28 mouse cellular contexts compared by ENCODE assay signal in the genomic region with DNA sequence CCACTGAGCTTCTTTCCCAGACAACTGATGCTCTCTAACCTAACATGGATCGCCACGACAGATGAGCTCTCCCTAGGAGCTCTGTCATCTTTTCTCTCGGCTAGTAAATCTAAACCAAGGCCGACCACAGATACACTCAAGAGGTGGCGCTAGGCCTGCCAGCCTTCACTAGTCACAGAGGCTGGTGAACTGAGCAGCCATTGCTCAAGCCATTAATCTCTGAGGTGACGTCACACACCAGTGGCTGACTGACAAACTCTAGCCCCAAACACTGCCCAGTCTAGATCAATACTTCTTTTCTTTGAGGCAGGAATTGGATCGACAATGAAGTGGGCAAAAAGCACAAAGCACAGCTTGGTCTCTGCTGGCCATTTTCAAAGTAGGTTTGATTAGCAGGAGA.
DNase-seq lines count a peak whose midpoint lies in the region; ATAC-seq and TF ChIP-seq lines count a peak whose summit lies in the region.
"Had no signal": no experiment of that assay in that cellular context is flagged by ENCODE, and none has a peak within 500 bp of the region (broad histone marks: within the 10 kb centered on the region; RNA-seq: fewer than 3 reads in every experiment).

No protein-coding gene starts in this region.

- H3K4me3 ChIP-seq in heart, embryonic 10.5 days = no peak overlapping the region
- H3K4me3 ChIP-seq in midbrain, embryonic 10.5 days = no peak overlapping the region
- no peak overlapping the region for H3K4me3 ChIP-seq in midbrain, embryonic 11.5 days (ENCODE audit: low read depth, low read length)
- no peak overlapping the region for H3K4me3 ChIP-seq in midbrain, embryonic 15.5 days
- no peak overlapping the region for H3K4me3 ChIP-seq in midbrain, postnatal 0 days (ENCODE audit: low read depth, low read length)
- H3K4me3 ChIP-seq: embryonic facial prominence, embryonic 10.5 days; embryonic facial prominence, embryonic 13.5 days; erythroblast, embryonic 14.5 days; forebrain, embryonic 13.5 days; gastrocnemius, adult 2 months; heart, embryonic 12.5 days; heart, embryonic 15.5 days; hindbrain, embryonic 12.5 days; intestine, embryonic 15.5 days had no signal

- intact Hi-C loops in heart, postnatal 25 days (cut with DNase I) = no loop called here

- H3K27ac ChIP-seq in heart, embryonic 10.5 days = no peak overlapping the region
- H3K27ac ChIP-seq in midbrain, embryonic 10.5 days (replicated peaks) = peak overlapping the region; percentile 72
- H3K27ac ChIP-seq in midbrain, embryonic 11.5 days (ENCODE audit: low read depth, low read length) = no peak overlapping the region
- no peak overlapping the region for H3K27ac ChIP-seq in midbrain, embryonic 15.5 days
- H3K27ac ChIP-seq in midbrain, postnatal 0 days (ENCODE audit: low read depth, low read length) = no peak overlapping the region
- H3K27ac ChIP-seq: embryonic facial prominence, embryonic 13.5 days; forebrain, embryonic 13.5 days; gastrocnemius, adult 2 months; heart, embryonic 15.5 days; hindbrain, embryonic 12.5 days; intestine, embryonic 15.5 days had no signal

- 77% methylated on average over 7 of the region's 7 CpGs for WGBS in heart, embryonic 10.5 days
- 63% methylated on average over 7 of the region's 7 CpGs for WGBS in midbrain, embryonic 10.5 days
- 51% methylated on average over 7 of the region's 7 CpGs for WGBS in midbrain, embryonic 11.5 days
- whole genome bisulfite sequencing in midbrain, embryonic 15.5 days = 44% methylated on average over 7 of the region's 7 CpGs
- 46% methylated on average over 7 of the region's 7 CpGs for WGBS in midbrain, postnatal 0 days

- no peaks in the 10 kb centered on the region for H3K36me3 ChIP-seq in heart, embryonic 10.5 days
- H3K36me3 ChIP-seq in midbrain, embryonic 10.5 days = no peaks in the 10 kb centered on the region
- H3K36me3 ChIP-seq in midbrain, embryonic 11.5 days (ENCODE audit: control insufficient read depth, insufficient read depth, low read length) = no peaks in the 10 kb centered on the region
- H3K36me3 ChIP-seq in midbrain, embryonic 15.5 days (replicated peaks) = no peaks in the 10 kb centered on the region
- no peaks in the 10 kb centered on the region for H3K36me3 ChIP-seq in midbrain, postnatal 0 days (ENCODE audit: insufficient read depth, low read length)
- H3K36me3 ChIP-seq: embryonic facial prominence, embryonic 10.5 days; embryonic facial prominence, embryonic 13.5 days; heart, embryonic 12.5 days; heart, embryonic 15.5 days; hindbrain, embryonic 12.5 days; intestine, embryonic 15.5 days had no signal

- H3K27me3 ChIP-seq in heart, embryonic 10.5 days (ENCODE audit: insufficient read depth, poor library complexity, severe bottlenecking) = no peaks in the 10 kb centered on the region
- no peaks in the 10 kb centered on the region for H3K27me3 ChIP-seq in midbrain, embryonic 10.5 days (ENCODE audit: low read depth, poor library complexity, severe bottlenecking)
- H3K27me3 ChIP-seq in midbrain, embryonic 11.5 days (ENCODE audit: control insufficient read depth, insufficient read depth, low read length) = no peaks in the 10 kb centered on the region
- no peaks in the 10 kb centered on the region for H3K27me3 ChIP-seq in midbrain, embryonic 15.5 days (replicated peaks)
- no peaks in the 10 kb centered on the region for H3K27me3 ChIP-seq in midbrain, postnatal 0 days (ENCODE audit: insufficient read depth, low read length)
- H3K27me3 ChIP-seq: embryonic facial prominence, embryonic 13.5 days; forebrain, embryonic 13.5 days; heart, embryonic 15.5 days; hindbrain, embryonic 12.5 days; intestine, embryonic 15.5 days had no signal

- no peak overlapping the region for H3K4me2 ChIP-seq in midbrain, embryonic 11.5 days
- H3K4me2 ChIP-seq in midbrain, embryonic 15.5 days = no peak overlapping the region
- no peak overlapping the region for H3K4me2 ChIP-seq in midbrain, postnatal 0 days (ENCODE audit: low read depth, low read length, poor library complexity, severe bottlenecking)
- H3K4me2 ChIP-seq: embryonic facial prominence, embryonic 13.5 days; forebrain, embryonic 13.5 days; heart, embryonic 12.5 days; heart, embryonic 15.5 days; hindbrain, embryonic 12.5 days; intestine, embryonic 15.5 days had no signal

- TF ChIP-seq CTCF in midbrain, postnatal 0 days (IDR thresholded peaks at IDR 0.05) = no peak

- no peak overlapping the region for H3K9ac ChIP-seq in midbrain, embryonic 11.5 days (ENCODE audit: low read length)
- H3K9ac ChIP-seq in midbrain, embryonic 15.5 days = no peak overlapping the region
- H3K9ac ChIP-seq in midbrain, postnatal 0 days (replicated peaks; ENCODE audit: low read length, poor library complexity, severe bottlenecking) = no peak overlapping the region
- H3K9ac ChIP-seq: embryonic facial prominence, embryonic 13.5 days; forebrain, embryonic 13.5 days; heart, embryonic 12.5 days; heart, embryonic 15.5 days; hindbrain, embryonic 12.5 days; intestine, embryonic 15.5 days had no signal

- no peaks in the 10 kb centered on the region for H3K9me3 ChIP-seq in heart, embryonic 10.5 days
- no peaks in the 10 kb centered on the region for H3K9me3 ChIP-seq in midbrain, embryonic 10.5 days (replicated peaks)
- no peaks in the 10 kb centered on the region for H3K9me3 ChIP-seq in midbrain, embryonic 11.5 days (ENCODE audit: control insufficient read depth, low read length)
- H3K9me3 ChIP-seq in midbrain, embryonic 15.5 days = no peaks in the 10 kb centered on the region
- H3K9me3 ChIP-seq in midbrain, postnatal 0 days (ENCODE audit: low read length) = no peaks in the 10 kb centered on the region
- H3K9me3 ChIP-seq: embryonic facial prominence, embryonic 10.5 days; embryonic facial prominence, embryonic 13.5 days; forebrain, embryonic 13.5 days; heart, embryonic 12.5 days; heart, embryonic 15.5 days; hindbrain, embryonic 12.5 days; intestine, embryonic 15.5 days had no signal

- peak; percentile 64 for DNase-seq in heart, embryonic 10.5 days (ENCODE audit: low spot score)
- no peak for DNase-seq in heart, postnatal 25 days (ENCODE audit: low spot score)
- DNase-seq in midbrain, embryonic 10.5 days (ENCODE audit: low spot score) = no peak
- no peak for DNase-seq in midbrain, embryonic 11.5 days (ENCODE audit: low spot score, missing footprints)
- DNase-seq in midbrain, postnatal 0 days (ENCODE audit: low spot score) = no peak
- no peak for DNase-seq in right cerebral cortex, postnatal 36 days (ENCODE audit: low spot score in 2 of 2)
- DNase-seq: adrenal gland, adult 2 months; adrenal gland, postnatal 14 days; cerebellum, adult 11 months; cerebellum, adult 8-10 months; cerebellum, postnatal 36 days; embryo, embryonic 11 days; gastrocnemius, adult 2 months; gastrocnemius, postnatal 14 days; heart, postnatal 10 days; heart, postnatal 4 days had no signal

- no peak for ATAC-seq in midbrain, embryonic 11.5 days (ENCODE audit: low FRiP score)
- ATAC-seq in midbrain, embryonic 15.5 days (replicated peaks) = 0 out of 2 replicates have a peak, but pooled peaks have one; percentile 37
- no peak for ATAC-seq in midbrain, postnatal 0 days (ENCODE audit: low FRiP score)
- ATAC-seq: CD4-positive, CD25-positive, alpha-beta regulatory T cell, adult 4 months; forebrain, embryonic 13.5 days; forebrain, embryonic 16.5 days; hindbrain, embryonic 16.5 days; intestine, embryonic 15.5 days had no signal

- peaks cover 6% of the 10 kb centered on the region for H3K4me1 ChIP-seq in heart, embryonic 10.5 days
- peaks cover 37% of the 10 kb centered on the region for H3K4me1 ChIP-seq in midbrain, embryonic 10.5 days
- peaks cover 6% of the 10 kb centered on the region; the same call in 1 of the 2 replicates for H3K4me1 ChIP-seq in midbrain, embryonic 11.5 days (ENCODE audit: control insufficient read depth, insufficient read depth, low read length)
- H3K4me1 ChIP-seq in midbrain, embryonic 15.5 days = peaks cover 15% of the 10 kb centered on the region
- 0 out of 2 replicates have a peak, but pooled peaks cover 2% of the 10 kb centered on the region for H3K4me1 ChIP-seq in midbrain, postnatal 0 days (ENCODE audit: insufficient read depth, low read length)
- H3K4me1 ChIP-seq: embryonic facial prominence, embryonic 13.5 days; intestine, embryonic 15.5 days had no signal
